Mouse (Mus musculus) ES-E14 (cell line): ENCODE data around the gene Hk1.

Source experiments
- CHD2 ChIP-seq: IDR thresholded peaks from 2 replicates; pipeline ENCODE4 v1.6.1; 2014; ENCODE audit warnings: mild to moderate bottlenecking, low read depth, low read length, inconsistent platforms
- HCFC1 ChIP-seq: IDR thresholded peaks from 2 replicates; pipeline ENCODE4 v1.6.1; 2012; ENCODE audit warnings: low read length, inconsistent platforms, borderline replicate concordance; ENCODE audit not compliant: insufficient read depth
- MAFK ChIP-seq: IDR thresholded peaks from 2 replicates; pipeline ENCODE4 v1.6.1; 2014; ENCODE audit warnings: mild to moderate bottlenecking, low read depth, low read length, inconsistent platforms; ENCODE audit not compliant: insufficient read depth
- ZC3H11A ChIP-seq: IDR thresholded peaks from 2 replicates; pipeline ENCODE4 v1.6.1; 2012; ENCODE audit warnings: low read depth, mild to moderate bottlenecking, inconsistent platforms, low read length, borderline replicate concordance
- ZNF384 ChIP-seq: IDR thresholded peaks from 2 replicates; pipeline ENCODE4 v1.6.1; 2012; ENCODE audit warnings: low read depth, low read length, inconsistent platforms

DNA sequence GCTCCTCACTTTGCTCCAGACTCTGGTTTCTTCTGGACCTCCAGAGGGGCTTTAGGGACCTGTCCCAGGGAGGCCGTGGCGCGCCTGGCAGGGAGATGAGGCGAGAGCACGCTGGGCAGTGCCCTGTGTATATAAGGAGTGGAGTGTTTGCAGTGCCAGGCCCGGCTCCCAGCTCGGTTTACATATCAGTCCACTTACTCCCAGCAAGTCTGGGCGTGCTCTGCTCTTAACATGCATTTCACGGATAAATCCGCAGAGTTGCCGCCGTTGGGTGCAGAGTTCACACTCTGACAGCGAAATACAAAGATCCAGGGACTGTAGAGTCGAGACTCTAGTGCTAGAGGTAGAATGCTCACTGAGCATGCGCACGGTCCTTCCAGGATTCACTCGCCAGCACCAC, 156.9 kb downstream of the Hk1 start:
- TF ChIP-seq ZNF384: no peak
- no peak for TF ChIP-seq ZC3H11A
- TF ChIP-seq MAFK: no peak
- no peak for TF ChIP-seq HCFC1
- no peak for TF ChIP-seq CHD2
